Mouse (Mus musculus): ENCODE results near the gene Sprtn. TPM values are rescaled to one million over a fixed set of nuclear protein-coding genes. Genes with fewer than 3 reads are reported as not detected.

Sprtn gene
- polyA plus RNA-seq, 1 experiment from 2014 or later: 9.1 TPM

DNA sequence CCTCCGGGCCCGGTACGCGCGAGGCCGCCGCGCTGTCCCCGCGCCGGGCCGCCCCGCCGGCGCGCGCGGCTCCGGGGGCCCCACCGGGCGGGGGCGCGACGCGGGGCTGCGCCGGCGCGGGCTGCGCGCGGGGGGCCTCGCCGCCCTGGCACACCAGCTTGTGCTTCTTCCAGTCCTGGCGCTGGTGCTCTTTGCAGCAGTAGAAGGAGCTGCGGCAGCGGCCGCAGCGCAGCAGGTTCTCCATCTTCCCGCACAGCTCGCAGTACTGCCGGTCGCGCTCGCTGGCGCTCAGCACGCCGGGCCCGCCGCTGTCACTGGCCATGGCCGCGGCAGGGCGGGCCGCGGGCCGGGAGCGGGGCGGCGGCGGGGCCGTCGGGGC is 51.0 kb downstream of the Sprtn start:
- Histone ChIP-seq H3K9ac (ENCODE audit: low read depth, low read length) (peak overlapping the region; percentile 92), H3K27ac (ENCODE audit: low read depth, low read length) (peak overlapping the region; percentile 91), H3K4me2 (replicated peaks; ENCODE audit: low read depth, low read length) (peak overlapping the region; percentile 71), H3K27me3 (ENCODE audit: control insufficient read depth, insufficient read depth, low read length) (no peaks in the 10 kb centered on the region), H3K4me3 (ENCODE audit: low read length) (peak overlapping the region; percentile 92), H3K4me1 (ENCODE audit: control insufficient read depth, insufficient read depth, low read length) (peaks cover 27% of the 10 kb centered on the region), H3K36me3 (ENCODE audit: control insufficient read depth, insufficient read depth, low read length) (no peaks in the 10 kb centered on the region), H3K9me3 (ENCODE audit: control insufficient read depth, low read length) (no peaks in the 10 kb centered on the region)
- WGBS: 0% methylated on average over 21 of the region's 62 CpGs
- ATAC-seq (ENCODE audit: low FRiP score, low TSS enrichment): no peak; the same call in 1 of the 2 replicates

- peak within 1 kb of the TSS; percentile 92 for H3K9ac ChIP-seq (ENCODE audit: low read depth, low read length)
- ATAC-seq (ENCODE audit: low FRiP score, low TSS enrichment): peak; percentile 89
Observed at GRCm38 (mm10) chr8:124949209-124950068, 51.8 kb downstream of the Sprtn start, which contains the start of gene Egln1. TSS of gene Egln1 (minus strand) at chr8:124949324.

DNA sequence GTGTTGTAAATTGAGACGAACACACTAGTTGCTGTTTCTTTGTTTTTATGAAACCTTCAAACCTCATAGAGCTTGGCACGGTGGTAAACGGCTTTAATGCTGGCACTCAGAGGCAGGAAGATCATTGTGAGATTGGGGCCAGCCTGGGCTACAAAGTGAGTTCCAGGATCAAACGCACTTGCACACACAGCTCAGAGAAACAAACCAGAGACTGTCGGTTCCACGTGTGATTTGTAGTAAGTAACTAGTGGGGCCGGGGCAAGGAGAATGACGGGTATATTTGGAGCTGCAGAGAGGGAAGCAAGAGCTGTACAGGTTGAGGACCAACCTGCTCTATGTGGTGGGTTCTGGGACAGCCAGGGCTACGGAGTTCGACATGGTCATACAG is 52.4 kb downstream of the Sprtn start:
- ATAC-seq (ENCODE audit: low FRiP score, low TSS enrichment): no peak
- no peaks in the 10 kb centered on the region for H3K27me3 ChIP-seq (ENCODE audit: control insufficient read depth, insufficient read depth, low read length)
- peaks cover 27% of the 10 kb centered on the region for H3K4me1 ChIP-seq (ENCODE audit: control insufficient read depth, insufficient read depth, low read length)
- peak overlapping the region; percentile 71 for H3K4me2 ChIP-seq (replicated peaks; ENCODE audit: low read depth, low read length)
- no peaks in the 10 kb centered on the region for H3K9me3 ChIP-seq (ENCODE audit: control insufficient read depth, low read length)
- peak overlapping the region; percentile 92 for H3K4me3 ChIP-seq (ENCODE audit: low read length)
- H3K9ac ChIP-seq (ENCODE audit: low read depth, low read length): peak overlapping the region; percentile 92
- WGBS: 27% methylated on average over 10 of the region's 10 CpGs
- H3K27ac ChIP-seq (ENCODE audit: low read depth, low read length): peak overlapping the region; percentile 96; the same call in 1 of the 2 replicates
- H3K36me3 ChIP-seq (ENCODE audit: control insufficient read depth, insufficient read depth, low read length): no peaks in the 10 kb centered on the region

More at GRCm38 (mm10) chr8:124949209-124950068, 51.8 kb downstream of the Sprtn start, which contains the start of gene Egln1:
- no peaks in the 10 kb centered on the region for H3K27me3 ChIP-seq (ENCODE audit: control insufficient read depth, insufficient read depth, low read length)
- H3K36me3 ChIP-seq (ENCODE audit: control insufficient read depth, insufficient read depth, low read length): no peaks in the 10 kb centered on the region
- H3K9me3 ChIP-seq (ENCODE audit: control insufficient read depth, low read length): no peaks in the 10 kb centered on the region
- peak within 1 kb of the TSS; percentile 71 for H3K4me2 ChIP-seq (replicated peaks; ENCODE audit: low read depth, low read length)
- peak within 1 kb of the TSS; percentile 92 for H3K4me3 ChIP-seq (ENCODE audit: low read length)
- WGBS: under 1% methylated on average over 45 of the region's 98 CpGs
- peak within 1 kb of the TSS; percentile 96 for H3K27ac ChIP-seq (ENCODE audit: low read depth, low read length)
- H3K4me1 ChIP-seq (ENCODE audit: control insufficient read depth, insufficient read depth, low read length): peaks cover 27% of the 10 kb centered on the region

DNA sequence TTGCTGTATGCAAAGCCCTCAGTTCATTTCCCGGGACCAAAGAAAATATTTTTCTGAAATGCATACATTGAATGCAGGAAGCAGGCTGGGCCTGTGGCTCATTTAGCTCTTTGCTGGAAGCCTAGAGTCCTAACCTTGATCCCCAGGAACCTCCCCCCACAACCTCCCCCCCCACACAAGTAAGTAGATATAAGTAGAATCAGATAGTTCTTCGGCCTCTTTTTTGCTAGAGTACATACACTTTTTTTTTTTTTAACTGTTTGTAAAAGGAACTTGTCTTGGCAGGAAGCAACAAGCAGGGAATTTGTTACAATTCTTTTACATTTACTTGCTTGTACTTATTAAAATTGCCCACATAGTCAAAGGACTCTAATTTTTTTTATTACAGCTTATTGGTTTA is 53.2 kb downstream of the Sprtn start:
- 0 out of 2 replicates have a peak overlapping the region, but pooled peaks have one; percentile 1 for H3K9ac ChIP-seq (ENCODE audit: low read depth, low read length)
- H3K27me3 ChIP-seq (ENCODE audit: control insufficient read depth, insufficient read depth, low read length): no peaks in the 10 kb centered on the region
- peak overlapping the region; percentile 92; the same call in 1 of the 2 replicates for H3K4me3 ChIP-seq (ENCODE audit: low read length)
- peak overlapping the region; percentile 71; the same call in 1 of the 2 replicates for H3K4me2 ChIP-seq (replicated peaks; ENCODE audit: low read depth, low read length)
- no peaks in the 10 kb centered on the region for H3K36me3 ChIP-seq (ENCODE audit: control insufficient read depth, insufficient read depth, low read length)
- no peaks in the 10 kb centered on the region for H3K9me3 ChIP-seq (ENCODE audit: control insufficient read depth, low read length)
- no peak for ATAC-seq (ENCODE audit: low FRiP score, low TSS enrichment)
- peaks cover 24% of the 10 kb centered on the region for H3K4me1 ChIP-seq (ENCODE audit: control insufficient read depth, insufficient read depth, low read length)
- WGBS: 74% methylated on average over 2 of the region's 2 CpGs
- no peak overlapping the region for H3K27ac ChIP-seq (ENCODE audit: low read depth, low read length)

GRCm38 (mm10) chr8:124953188-124953587 is 55.5 kb downstream of the Sprtn start:
- peaks cover 11% of the 10 kb centered on the region for H3K4me1 ChIP-seq (ENCODE audit: control insufficient read depth, insufficient read depth, low read length)
- no peaks in the 10 kb centered on the region for H3K36me3 ChIP-seq (ENCODE audit: control insufficient read depth, insufficient read depth, low read length)
- H3K4me2 ChIP-seq (replicated peaks; ENCODE audit: low read depth, low read length): no peak overlapping the region
- ATAC-seq (ENCODE audit: low FRiP score, low TSS enrichment): no peak
- H3K9me3 ChIP-seq (ENCODE audit: control insufficient read depth, low read length): no peaks in the 10 kb centered on the region
- WGBS: 76% methylated on average over 7 of the region's 7 CpGs
- H3K4me3 ChIP-seq (ENCODE audit: low read length): no peak overlapping the region
- H3K27me3 ChIP-seq (ENCODE audit: control insufficient read depth, insufficient read depth, low read length): no peaks in the 10 kb centered on the region
- no peak overlapping the region for H3K27ac ChIP-seq (ENCODE audit: low read depth, low read length)
- H3K9ac ChIP-seq (ENCODE audit: low read depth, low read length): no peak overlapping the region

- Histone ChIP-seq H3K4me1 (ENCODE audit: control insufficient read depth, insufficient read depth, low read length) (peaks cover 11% of the 10 kb centered on the region), H3K27me3 (ENCODE audit: control insufficient read depth, insufficient read depth, low read length) (no peaks in the 10 kb centered on the region), H3K4me3 (ENCODE audit: low read length) (no peak overlapping the region), H3K9me3 (ENCODE audit: control insufficient read depth, low read length) (no peaks in the 10 kb centered on the region), H3K36me3 (ENCODE audit: control insufficient read depth, insufficient read depth, low read length) (no peaks in the 10 kb centered on the region), H3K4me2 (replicated peaks; ENCODE audit: low read depth, low read length) (no peak overlapping the region), H3K27ac (ENCODE audit: low read depth, low read length) (no peak overlapping the region), H3K9ac (ENCODE audit: low read depth, low read length) (no peak overlapping the region)
- WGBS: 76% methylated on average over 8 of the region's 8 CpGs
- no peak for ATAC-seq (ENCODE audit: low FRiP score, low TSS enrichment)
Observed at GRCm38 (mm10) chr8:124954572-124955082, 56.9 kb downstream of the Sprtn start.

Other genes with a start within 250 kb of the Sprtn start
- 28.1 and 38.8 TPM in 2 replicates for gene 2310022B05Rik, start 234.5 kb upstream of the Sprtn start, polyA plus RNA-seq (2014; fragmentation: Nextera tagmentation; extraction: Ambion mirVana)
- 36.3 and 57.1 TPM in 2 replicates for gene Ttc13, start 175.9 kb upstream of the Sprtn start, polyA plus RNA-seq (2014; fragmentation: Nextera tagmentation; extraction: Ambion mirVana)
- 30.9 and 32.2 TPM in 2 replicates for gene Arv1, start 175.7 kb upstream of the Sprtn start, polyA plus RNA-seq (2014; fragmentation: Nextera tagmentation; extraction: Ambion mirVana)
- 6.2 and 6.8 TPM in 2 replicates for gene Fam89a, start 146.1 kb upstream of the Sprtn start, polyA plus RNA-seq (2014; fragmentation: Nextera tagmentation; extraction: Ambion mirVana)
- gene Trim67, start 104.8 kb upstream of the Sprtn start, polyA plus RNA-seq (2014; fragmentation: Nextera tagmentation; extraction: Ambion mirVana): 0.03 TPM in 1 of 2 replicates, not detected in the other
- gene Gnpat, start 34.9 kb upstream of the Sprtn start, polyA plus RNA-seq (2014; fragmentation: Nextera tagmentation; extraction: Ambion mirVana): 79.3 and 122 TPM in 2 replicates
- gene 2810004N23Rik, start 34.8 kb upstream of the Sprtn start, polyA plus RNA-seq (2014; fragmentation: Nextera tagmentation; extraction: Ambion mirVana): 47.5 and 52.9 TPM in 2 replicates
- gene Exoc8, start 181 bp upstream of the Sprtn start, polyA plus RNA-seq (2014; fragmentation: Nextera tagmentation; extraction: Ambion mirVana): 5.4 and 8.1 TPM in 2 replicates
- 15.8 and 16.0 TPM in 2 replicates for gene Egln1, start 51.4 kb downstream of the Sprtn start, polyA plus RNA-seq (2014; fragmentation: Nextera tagmentation; extraction: Ambion mirVana)
- gene Tsnax, start 115.1 kb downstream of the Sprtn start, polyA plus RNA-seq (2014; fragmentation: Nextera tagmentation; extraction: Ambion mirVana): 86.0 and 128 TPM in 2 replicates
- gene Disc1, start 156.3 kb downstream of the Sprtn start, polyA plus RNA-seq (2014; fragmentation: Nextera tagmentation; extraction: Ambion mirVana): 2.2 and 3.2 TPM in 2 replicates

All from kidney, embryonic 14.5 days (tissue).